Mouse (Mus musculus) mouse trophoblast stem cell (cell line): ENCODE data around the gene Tcp10a.
"Not testable (repeated sequence)": the region's sequence is repeated elsewhere in the genome, so short reads cannot be mapped to it uniquely, and the experiment has no call there.

Source experiments
- in situ Hi-C, 2 experiments: fragments of 300-500 bp; cut with MseI, MboI; formaldehyde crosslinking; loops; 2 replicates in 1 of 2; 3 replicates in 1 of 2; pipeline ENCODE4 v1.15.1; 2025

Tcp10a gene

DNA sequence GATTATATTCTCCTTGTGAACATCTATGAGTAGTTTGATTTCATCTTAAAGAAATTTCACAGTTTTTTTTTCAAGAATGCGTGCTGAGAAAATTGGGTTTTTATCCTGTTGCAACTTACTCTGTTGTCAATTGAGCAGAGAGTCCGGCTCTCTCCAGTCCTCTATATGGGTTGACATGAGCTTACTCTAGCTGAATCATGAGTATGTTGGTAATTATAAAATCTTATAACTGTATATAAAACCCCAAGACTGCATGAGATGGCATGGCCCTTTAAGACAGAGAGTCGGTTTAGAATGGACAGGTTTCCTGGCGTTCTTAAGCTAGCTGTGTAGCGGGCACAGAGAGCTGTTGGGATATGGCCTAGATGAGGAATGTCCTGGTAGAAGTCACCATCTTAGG lies at the start of gene Tcp10a:
Tcp10a (plus strand) TSS at position 301 of the 400 bp plus-strand sequence.
- in situ Hi-C loops: not testable (repeated sequence)

- in situ Hi-C loops: no loop called here
Measured at GRCm38 (mm10) chr17:7278702-7279242, 45.7 kb upstream of the Tcp10a start.

DNA sequence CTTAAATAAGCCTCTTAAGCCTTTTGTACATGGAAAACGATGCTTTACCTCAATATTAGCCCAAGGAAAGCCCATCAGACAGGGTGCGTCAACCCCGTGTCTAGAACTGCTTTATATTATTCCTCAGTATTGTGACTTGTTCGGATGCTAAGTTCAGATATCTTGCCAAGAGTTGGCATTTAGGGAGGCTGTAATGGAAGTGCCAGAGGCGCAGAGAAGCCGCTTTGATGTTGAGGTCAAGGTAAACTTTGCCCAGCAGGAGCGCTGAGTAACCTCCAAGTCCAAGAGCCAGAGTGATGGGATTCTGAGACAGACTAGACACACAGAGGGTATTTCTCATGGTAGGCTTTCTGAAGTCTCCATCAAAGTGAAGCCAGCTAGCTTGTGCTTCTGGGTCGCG lies 45.2 kb upstream of the Tcp10a start:
- in situ Hi-C loops: no loop called here

- in situ Hi-C loops: no loop called here
Measured at GRCm38 (mm10) chr17:7284297-7284910, 40.0 kb upstream of the Tcp10a start.

DNA sequence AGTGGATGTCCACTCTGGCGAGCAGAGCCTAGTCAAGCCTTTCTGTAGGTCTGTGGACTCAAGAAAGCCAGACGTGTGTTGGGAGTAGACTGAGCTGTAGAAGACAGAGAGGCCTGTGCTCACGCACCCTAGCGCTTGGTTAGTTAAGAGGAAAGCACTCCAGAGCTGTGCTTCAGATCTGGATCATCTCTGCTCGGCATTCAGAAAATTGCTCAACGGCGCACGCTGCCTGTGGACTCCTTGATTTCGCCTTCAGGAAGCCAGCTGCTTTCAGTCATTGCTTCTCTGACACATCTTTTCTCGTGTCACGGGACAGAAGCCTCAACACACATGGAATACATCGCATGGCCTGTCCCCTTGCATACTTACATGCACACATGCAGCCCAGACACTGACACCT lies 39.2 kb upstream of the Tcp10a start:
- in situ Hi-C loops: no loop called here

- in situ Hi-C loops: no loop called here
Measured at GRCm38 (mm10) chr17:7286422-7287050, 37.9 kb upstream of the Tcp10a start.

GRCm38 (mm10) chr17:7292012-7292684 lies 32.3 kb upstream of the Tcp10a start:
- in situ Hi-C loops: no loop called here

GRCm38 (mm10) chr17:7306278-7307196 lies 17.9 kb upstream of the Tcp10a start:
- in situ Hi-C loops: not testable (repeated sequence)

- in situ Hi-C loops: not testable (repeated sequence)
Measured at GRCm38 (mm10) chr17:7315693-7316382, 8.6 kb upstream of the Tcp10a start.

- in situ Hi-C loops: not testable (repeated sequence)
Measured at GRCm38 (mm10) chr17:7319789-7320188, 4.7 kb upstream of the Tcp10a start.

DNA sequence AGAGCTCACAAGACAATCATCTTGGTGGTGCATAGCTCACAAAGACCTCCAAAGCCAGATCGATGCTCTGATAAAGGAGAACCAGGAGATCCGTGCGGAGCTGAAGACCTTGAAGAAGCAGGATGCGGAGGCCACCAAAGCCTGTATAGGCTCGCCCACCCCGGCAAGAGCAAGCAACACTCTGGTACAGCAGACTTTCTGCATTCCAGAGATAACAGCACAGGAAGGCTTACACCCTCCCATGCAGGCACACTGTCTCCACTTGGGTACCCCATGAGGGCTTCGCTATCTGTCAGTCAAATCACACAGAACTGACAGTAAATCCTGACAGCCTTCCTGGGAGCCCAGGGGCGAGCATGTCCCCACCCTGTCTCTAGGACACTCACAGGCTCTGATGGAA lies 2.0 kb downstream of the Tcp10a start:
- in situ Hi-C loops: not testable (repeated sequence)

- in situ Hi-C loops: not testable (repeated sequence)
Measured at GRCm38 (mm10) chr17:7332745-7333144, 8.3 kb downstream of the Tcp10a start.

- in situ Hi-C loops: not testable (repeated sequence)
Measured at GRCm38 (mm10) chr17:7337381-7337780, 12.9 kb downstream of the Tcp10a start.

DNA sequence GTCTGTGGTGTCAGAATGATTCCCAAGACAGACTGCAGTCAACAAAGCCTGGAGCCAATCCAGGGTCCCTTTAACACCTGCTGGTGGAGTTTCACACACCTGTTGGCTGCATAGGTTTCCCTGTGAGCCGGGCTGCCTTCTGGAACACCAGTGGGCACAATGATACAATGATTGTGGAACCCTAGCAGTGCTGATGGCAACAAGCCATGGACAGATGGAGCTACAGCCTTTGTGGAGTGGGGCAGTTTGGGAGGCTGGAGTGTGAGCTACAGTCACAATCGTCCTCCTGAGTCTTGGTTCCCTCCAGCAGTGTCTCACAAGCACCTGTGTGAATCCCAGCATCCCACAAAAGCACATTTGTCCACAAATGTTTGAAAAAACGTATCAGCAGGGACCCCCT lies 24.3 kb downstream of the Tcp10a start:
- in situ Hi-C loops: not testable (repeated sequence)

DNA sequence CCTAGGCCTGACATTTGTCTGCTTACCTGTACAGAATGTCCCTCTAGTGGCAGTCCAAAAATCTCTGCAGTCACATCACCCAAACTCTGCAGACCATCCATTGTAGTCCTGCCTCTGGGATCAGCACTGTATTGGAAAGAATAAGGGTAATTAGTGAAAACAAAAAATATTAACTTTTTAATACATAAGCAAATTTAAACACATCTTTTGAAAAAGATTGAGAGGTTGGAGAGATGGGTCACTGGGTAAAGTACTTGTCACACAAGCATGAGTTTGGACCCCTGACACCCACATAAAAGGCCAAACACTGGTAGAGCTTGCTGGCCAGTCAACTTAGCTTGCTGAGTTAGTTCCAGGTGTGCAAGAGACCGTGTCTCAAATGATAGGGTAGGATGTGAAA lies 28.1 kb downstream of the Tcp10a start, which contains the start of gene Ttll2:
Ttll2 (minus strand) TSS at position 101 of the 400 bp plus-strand sequence.
- in situ Hi-C loops: not testable (repeated sequence)

- in situ Hi-C loops: not testable (repeated sequence)
Measured at GRCm38 (mm10) chr17:7359806-7360205, 35.4 kb downstream of the Tcp10a start.

DNA sequence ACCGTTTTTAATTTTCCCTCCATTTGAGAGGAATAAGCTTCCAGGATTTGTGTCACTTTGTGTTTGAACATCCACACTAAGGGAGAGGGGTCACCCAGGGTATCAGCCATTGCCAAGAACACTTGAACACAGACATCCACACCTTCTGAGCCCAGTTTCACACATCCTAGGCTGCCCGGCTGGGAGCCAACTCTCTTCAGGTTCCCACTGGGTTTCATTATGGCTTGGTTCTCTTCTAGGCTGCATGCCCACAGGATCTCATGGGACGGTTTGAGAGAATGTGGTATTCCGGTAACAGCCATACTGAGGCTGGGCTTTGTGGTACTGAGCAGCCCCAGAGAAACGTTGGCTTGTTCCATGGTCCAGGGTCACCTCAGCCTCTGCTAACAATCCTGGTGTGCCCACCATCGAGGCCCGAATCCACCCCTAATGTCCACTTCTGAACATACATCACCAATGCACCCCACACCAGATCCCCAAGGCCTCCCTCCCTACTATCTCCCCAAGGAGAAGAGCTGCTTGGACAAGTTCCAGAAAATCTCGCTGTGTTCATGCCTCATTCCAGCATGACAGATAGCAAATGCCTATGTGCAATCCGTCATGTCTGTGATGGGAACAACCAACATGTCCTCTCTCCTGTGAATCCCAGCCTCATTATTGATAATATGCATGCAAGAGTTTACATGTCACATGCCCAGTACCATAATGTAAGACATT lies 36.5 kb downstream of the Tcp10a start:
- in situ Hi-C loops: not testable (repeated sequence)

GRCm38 (mm10) chr17:7365615-7366014 lies 41.2 kb downstream of the Tcp10a start:
- in situ Hi-C loops: not testable (repeated sequence)

- in situ Hi-C loops: not testable (repeated sequence)
Measured at GRCm38 (mm10) chr17:7366265-7366664, 41.8 kb downstream of the Tcp10a start.
